Mouse (Mus musculus) spleen, adult 2 months (tissue): ENCODE measurements around the gene Rasgef1b.

Source experiments
- CTCF ChIP-seq: fragments of 200-500 bp; IDR thresholded peaks from 2 replicates; pipeline ENCODE4 v1.5.1; 2011; ENCODE audit warnings: mild to moderate bottlenecking, inconsistent platforms; ENCODE audit not compliant: insufficient read depth, insufficient read length, insufficient replicate concordance; ENCODE audit errors: extremely low read depth
- POLR2A ChIP-seq: fragments of 200-500 bp; IDR thresholded peaks from 2 replicates; pipeline ENCODE4 v1.6.1; 2011; ENCODE audit warnings: low read depth, low read length, inconsistent platforms

DNA sequence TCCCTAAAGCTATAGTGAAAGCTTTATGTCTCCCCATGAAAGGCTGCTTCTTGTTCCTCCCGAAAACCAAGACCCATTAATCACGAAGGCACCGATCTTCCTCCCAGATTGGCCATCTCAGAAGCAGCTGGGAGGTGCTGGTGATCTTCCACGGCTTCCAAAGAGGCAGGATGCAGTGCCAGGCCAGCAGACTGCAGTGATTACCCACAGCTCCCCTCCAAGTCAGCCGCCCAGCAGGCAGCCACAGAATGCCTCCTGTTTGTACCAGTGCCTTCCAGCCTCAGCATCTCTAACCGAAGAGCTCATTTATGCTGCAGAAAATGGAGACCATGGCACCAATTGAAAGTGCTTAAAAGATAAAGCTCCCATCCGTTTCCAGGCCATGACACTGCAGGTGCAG, 131.2 kb downstream of the Rasgef1b start:
- TF ChIP-seq CTCF, result no peak
- no peak for TF ChIP-seq POLR2A
